Mouse (Mus musculus): ENCODE data around the gene Dgki. TPM values are rescaled to one million over a fixed set of nuclear protein-coding genes. Genes with fewer than 3 reads are reported as not detected.

Gene Dgki
- total and polyA plus RNA-seq, 3 experiments = 4.4 to 8.7 (median 7.7) TPM

GRCm38 (mm10) chr6:36931473-36931872, 368.5 kb downstream of the Dgki start:
- Histone ChIP-seq H3K9ac (ENCODE audit: insufficient read depth, low read depth) (no peak overlapping the region), H3K36me3 (replicated peaks in 1 of 2; ENCODE audit: control insufficient read depth in 1 of 2, insufficient read depth in 1 of 2, low read length in 1 of 2) (peaks cover 2 to 22% of the 10 kb centered on the region in 2 experiments), H3K4me2 (ENCODE audit: insufficient read depth, low read depth, poor library complexity, severe bottlenecking) (no peak overlapping the region), H3K4me3 (replicated peaks in 1 of 3; ENCODE audit: low read depth in 2 of 3, low read length in 2 of 3, poor library complexity in 1 of 3) (no peak overlapping the region), H3K27ac (ENCODE audit: insufficient read depth, low read depth) (no peak overlapping the region), H3K79me2 (replicated peaks; ENCODE audit: control insufficient read depth, extremely low read depth, insufficient read depth, poor library complexity, severe bottlenecking) (no peaks in the 10 kb centered on the region), H3K9me3 (replicated peaks; ENCODE audit: low read length) (no peaks in the 10 kb centered on the region), H3K27me3 (replicated peaks) (no peaks in the 10 kb centered on the region), H3K4me1 (ENCODE audit: control insufficient read depth in 1 of 2, insufficient read depth in 2 of 2) (no peaks in the 10 kb centered on the region)
- DNase-seq (ENCODE audit: extremely low read depth) = no peak
- dilution Hi-C loops (cut with MboI; ENCODE audit: extremely low pct_ligation_motif_present, extremely low pct_unique_long_range_greater_than_20kb, low sequenced_read_pairs) = no loop called here
- no peak for TF ChIP-seq EP300 (IDR thresholded peaks at IDR 0.05; ENCODE audit: low read length)
- no peak for TF ChIP-seq USF1 (IDR thresholded peaks at IDR 0.05; ENCODE audit: low read depth, low read length)
- in situ Hi-C loops (cut with MboI; ENCODE audit: low pct_ligation_motif_present, low pct_unique_long_range_greater_than_20kb, low sequenced_read_pairs) = no loop called here

GRCm38 (mm10) chr6:36929781-36930180, 370.2 kb downstream of the Dgki start:
- Histone ChIP-seq H3K27me3 (replicated peaks) (no peaks in the 10 kb centered on the region), H3K36me3 (replicated peaks in 1 of 2; ENCODE audit: control insufficient read depth in 1 of 2, insufficient read depth in 1 of 2, low read length in 1 of 2) (peaks cover 0 to 16% of the 10 kb centered on the region in 2 experiments), H3K79me2 (replicated peaks; ENCODE audit: control insufficient read depth, extremely low read depth, insufficient read depth, poor library complexity, severe bottlenecking) (no peaks in the 10 kb centered on the region), H3K4me1 (ENCODE audit: control insufficient read depth in 1 of 2, insufficient read depth in 2 of 2) (no peaks in the 10 kb centered on the region), H3K27ac (ENCODE audit: insufficient read depth, low read depth) (no peak overlapping the region), H3K4me3 (replicated peaks in 1 of 3; ENCODE audit: low read depth in 2 of 3, low read length in 2 of 3, poor library complexity in 1 of 3) (no peak overlapping the region), H3K4me2 (ENCODE audit: insufficient read depth, low read depth, poor library complexity, severe bottlenecking) (no peak overlapping the region), H3K9me3 (replicated peaks; ENCODE audit: low read length) (no peaks in the 10 kb centered on the region), H3K9ac (ENCODE audit: insufficient read depth, low read depth) (no peak overlapping the region)
- in situ Hi-C loops (cut with MboI; ENCODE audit: low pct_ligation_motif_present, low pct_unique_long_range_greater_than_20kb, low sequenced_read_pairs) = no loop called here
- no peak for TF ChIP-seq NELFE (IDR thresholded peaks at IDR 0.05; ENCODE audit: low read depth, low read length)
- no peak for TF ChIP-seq PAX5 (IDR thresholded peaks at IDR 0.05; ENCODE audit: low read length)
- TF ChIP-seq MAX (IDR thresholded peaks at IDR 0.05; ENCODE audit: low read length) = no peak
- no peak for TF ChIP-seq MAFK (IDR thresholded peaks at IDR 0.05; ENCODE audit: insufficient replicate concordance, low read length)
- no peak for TF ChIP-seq MYC (IDR thresholded peaks at IDR 0.05; ENCODE audit: low read depth, low read length)
- no peak for TF ChIP-seq SIN3A (IDR thresholded peaks at IDR 0.05; ENCODE audit: low read length)
- no peak for TF ChIP-seq JUND (conservative IDR thresholded peaks at IDR 0.05; ENCODE audit: low read depth, low read length)
- no peak for TF ChIP-seq MEF2A (IDR thresholded peaks at IDR 0.05; ENCODE audit: borderline replicate concordance, low read depth, low read length)
- TF ChIP-seq MXI1 (IDR thresholded peaks at IDR 0.05; ENCODE audit: low read depth, low read length) = no peak
- no peak for TF ChIP-seq MAZ (IDR thresholded peaks at IDR 0.05; ENCODE audit: low read depth, low read length)
- TF ChIP-seq ELF1 (IDR thresholded peaks at IDR 0.05; ENCODE audit: low read depth, low read length) = no peak
- TF ChIP-seq RCOR1 (conservative IDR thresholded peaks at IDR 0.05; ENCODE audit: low read depth, low read length) = no peak
- TF ChIP-seq NRF1 (IDR thresholded peaks at IDR 0.05; ENCODE audit: low read depth, low read length) = no peak
- TF ChIP-seq E2F4 (IDR thresholded peaks at IDR 0.05; ENCODE audit: insufficient replicate concordance, low read depth, low read length) = no peak
- TF ChIP-seq JUN (IDR thresholded peaks at IDR 0.05; ENCODE audit: insufficient read depth, low read depth, low read length) = no peak
- no peak for TF ChIP-seq USF2 (conservative IDR thresholded peaks at IDR 0.05; ENCODE audit: low read depth, low read length)
- TF ChIP-seq ETS1 (conservative IDR thresholded peaks at IDR 0.05; ENCODE audit: low read depth, low read length) = no peak
- TF ChIP-seq SMC3 (IDR thresholded peaks at IDR 0.05; ENCODE audit: low read depth, low read length) = no peak
- TF ChIP-seq ZKSCAN1 (IDR thresholded peaks at IDR 0.05; ENCODE audit: borderline replicate concordance, low read depth, low read length) = no peak
- TF ChIP-seq CHD1 (IDR thresholded peaks at IDR 0.05; ENCODE audit: low read depth, low read length) = no peak
- DNase-seq (ENCODE audit: extremely low read depth) = no peak
- dilution Hi-C loops (cut with MboI; ENCODE audit: extremely low pct_ligation_motif_present, extremely low pct_unique_long_range_greater_than_20kb, low sequenced_read_pairs) = no loop called here

All from CH12.LX (cell line).